Mouse (Mus musculus) neural tube, embryonic 14.5 days (tissue): ENCODE results near the gene Nup98. TPM values are rescaled to one million over a fixed set of nuclear protein-coding genes. Genes with fewer than 3 reads are reported as not detected.
A peak's percentile ranks its signal among the peaks of the same experiment; 100 is the strongest.

Experiments used
- ATAC-seq: fragments of 200-750 bp; cut with Nextera tagmentation; 2 replicates; pipeline ENCODE4 v1.8.0; 2017; ENCODE audit warnings: low read depth, mild to moderate bottlenecking, moderate TSS enrichment, moderate library complexity
- H3K27ac ChIP-seq: fragments of 300-500 bp; sonication (generic); 2 replicates; pipeline ENCODE4 v1.5.1; 2014; ENCODE audit warnings: low read depth, mild to moderate bottlenecking, control low read depth, low read length, moderate library complexity, mixed read lengths
- H3K27me3 ChIP-seq: fragments of 300-500 bp; sonication (generic); 2 replicates; pipeline ENCODE4 v1.6.1; 2014; ENCODE audit warnings: low read length; ENCODE audit not compliant: control insufficient read depth, insufficient read depth
- H3K36me3 ChIP-seq: fragments of 300-500 bp; sonication (generic); 2 replicates; pipeline ENCODE4 v1.6.1; 2014; ENCODE audit warnings: low read length, mixed read lengths; ENCODE audit not compliant: control insufficient read depth, insufficient read depth
- H3K4me1 ChIP-seq: fragments of 300-500 bp; sonication (generic); 2 replicates; pipeline ENCODE4 v1.6.1; 2014; ENCODE audit warnings: low read length; ENCODE audit not compliant: control insufficient read depth, insufficient read depth
- H3K4me2 ChIP-seq: fragments of 300-500 bp; sonication (generic); 2 replicates; pipeline ENCODE4 v1.6.1; 2014; ENCODE audit warnings: mild to moderate bottlenecking, low read depth, low read length, control low read depth
- H3K4me3 ChIP-seq: fragments of 300-500 bp; sonication (generic); 2 replicates; pipeline ENCODE4 v1.5.1; 2014; ENCODE audit warnings: low read depth, low read length, control low read depth, mixed read lengths
- H3K9ac ChIP-seq: fragments of 300-500 bp; sonication (generic); replicated peaks from 2 replicates; pipeline ENCODE4 v1.6.1; 2014; ENCODE audit warnings: low read depth, mild to moderate bottlenecking, control low read depth, low read length, mixed read lengths
- H3K9me3 ChIP-seq: fragments of 300-500 bp; sonication (generic); 2 replicates; pipeline ENCODE4 v1.6.1; 2016; ENCODE audit warnings: low read length; ENCODE audit not compliant: control insufficient read depth
- WGBS: fragments of 180-500 bp; shearing (Covaris S2); extraction: QIAGEN DNeasy Blood & Tissue Kit; methylation state at CpG from one replicate; pipeline ENCODE4 v1.1.7; 2014; 5-methylcytosine and 5-hydroxymethylcytosine counted together
- polyA plus RNA-seq: library from polyadenylated mRNA; unstranded; fragments of >200 nt; fragmentation: Nextera tagmentation; extraction: Ambion mirVana; gene quantifications from 2 replicates; pipeline ENCODE4 v1.2.1, GENCODE M21; 2014

Gene Nup98
- polyA plus RNA-seq, 1 experiment from 2014 or later, result 26.8 TPM

GRCm38 (mm10) chr7:102102241-102102640 is 107.7 kb downstream of the Nup98 start:
- Histone ChIP-seq H3K4me3 (no peak overlapping the region), H3K4me2 (no peak overlapping the region), H3K9me3 (no peaks in the 10 kb centered on the region), H3K4me1 (peaks cover 4% of the 10 kb centered on the region; the same call in 1 of the 2 replicates), H3K27ac (no peak overlapping the region), H3K27me3 (no peaks in the 10 kb centered on the region), H3K36me3 (no peaks in the 10 kb centered on the region), H3K9ac (no peak overlapping the region)
- ATAC-seq, result no peak
- 36% methylated on average over 8 of the region's 8 CpGs for WGBS

GRCm38 (mm10) chr7:102101487-102101886 is 108.5 kb downstream of the Nup98 start, which contains the start of gene Art1:
TSS of gene Art1 (plus strand) at chr7:102101743.
- Histone ChIP-seq H3K4me2 (no peak within 1 kb of the TSS), H3K9me3 (no peaks in the 10 kb centered on the region), H3K36me3 (no peaks in the 10 kb centered on the region), H3K27me3 (no peaks in the 10 kb centered on the region), H3K4me3 (no peak within 1 kb of the TSS), H3K27ac (no peak within 1 kb of the TSS), H3K9ac (no peak within 1 kb of the TSS), H3K4me1 (peaks cover 4% of the 10 kb centered on the region; the same call in 1 of the 2 replicates)
- no peak for ATAC-seq
- 34% methylated on average over 5 of the region's 5 CpGs for WGBS

- WGBS, result 29% methylated on average over 5 of the region's 5 CpGs
- no peak for ATAC-seq
These were observed 109.1 kb downstream of the Nup98 start for GRCm38 (mm10) chr7:102100868-102101267.

GRCm38 (mm10) chr7:102099760-102100661 is 110.0 kb downstream of the Nup98 start:
- H3K9ac ChIP-seq, result no peak overlapping the region
- 2% methylated on average over 30 of the region's 30 CpGs for WGBS
- no peaks in the 10 kb centered on the region for H3K9me3 ChIP-seq
- peaks cover 4% of the 10 kb centered on the region; the same call in 1 of the 2 replicates for H3K4me1 ChIP-seq
- no peaks in the 10 kb centered on the region for H3K27me3 ChIP-seq
- peak overlapping the region; percentile 42 for H3K4me2 ChIP-seq
- no peak overlapping the region for H3K4me3 ChIP-seq
- no peaks in the 10 kb centered on the region for H3K36me3 ChIP-seq
- peak; percentile 52 for ATAC-seq
- H3K27ac ChIP-seq, result no peak overlapping the region

More at GRCm38 (mm10) chr7:102100868-102101267, 109.1 kb downstream of the Nup98 start:
- H3K4me3 ChIP-seq, result no peak overlapping the region
- H3K27me3 ChIP-seq, result no peaks in the 10 kb centered on the region
- no peaks in the 10 kb centered on the region for H3K36me3 ChIP-seq
- no peaks in the 10 kb centered on the region for H3K9me3 ChIP-seq
- H3K4me1 ChIP-seq, result peaks cover 4% of the 10 kb centered on the region; the same call in 1 of the 2 replicates
- no peak overlapping the region for H3K27ac ChIP-seq
- H3K9ac ChIP-seq, result no peak overlapping the region
- H3K4me2 ChIP-seq, result no peak overlapping the region

GRCm38 (mm10) chr7:102087336-102087735 is 122.6 kb downstream of the Nup98 start:
- ATAC-seq, result no peak
- H3K9me3 ChIP-seq, result no peaks in the 10 kb centered on the region
- H3K4me3 ChIP-seq, result no peak overlapping the region
- no peaks in the 10 kb centered on the region for H3K4me1 ChIP-seq
- H3K4me2 ChIP-seq, result no peak overlapping the region
- H3K27me3 ChIP-seq, result no peaks in the 10 kb centered on the region
- WGBS, result 94% methylated on average over 4 of the region's 4 CpGs
- no peak overlapping the region for H3K9ac ChIP-seq
- peaks cover 21% of the 10 kb centered on the region for H3K36me3 ChIP-seq
- H3K27ac ChIP-seq, result no peak overlapping the region

- no peak overlapping the region for H3K27ac ChIP-seq
- 93% methylated on average over 26 of the region's 26 CpGs for WGBS
- H3K4me1 ChIP-seq, result no peaks in the 10 kb centered on the region
- no peaks in the 10 kb centered on the region for H3K27me3 ChIP-seq
- peaks cover 41% of the 10 kb centered on the region for H3K36me3 ChIP-seq
- H3K4me3 ChIP-seq, result no peak overlapping the region
- no peak overlapping the region for H3K9ac ChIP-seq
- H3K9me3 ChIP-seq, result no peaks in the 10 kb centered on the region
- H3K4me2 ChIP-seq, result no peak overlapping the region
- ATAC-seq, result no peak
These were observed 125.8 kb downstream of the Nup98 start for GRCm38 (mm10) chr7:102084041-102084696.

GRCm38 (mm10) chr7:102082816-102083215 is 127.2 kb downstream of the Nup98 start, which contains the start of gene Trpc2:
TSS of gene Trpc2 (plus strand) at chr7:102083116.
- Histone ChIP-seq H3K9ac (no peak within 1 kb of the TSS), H3K4me1 (no peaks in the 10 kb centered on the region), H3K27me3 (no peaks in the 10 kb centered on the region), H3K4me3 (no peak within 1 kb of the TSS), H3K4me2 (no peak within 1 kb of the TSS), H3K36me3 (peaks cover 47% of the 10 kb centered on the region), H3K9me3 (no peaks in the 10 kb centered on the region), H3K27ac (no peak within 1 kb of the TSS)
- WGBS, result 83% methylated on average over 5 of the region's 5 CpGs
- no peak for ATAC-seq

GRCm38 (mm10) chr7:102081784-102082183 is 128.2 kb downstream of the Nup98 start:
- WGBS, result 96% methylated on average over 5 of the region's 5 CpGs
- Histone ChIP-seq H3K4me3 (no peak overlapping the region), H3K27ac (no peak overlapping the region), H3K4me1 (no peaks in the 10 kb centered on the region), H3K9me3 (no peaks in the 10 kb centered on the region), H3K9ac (no peak overlapping the region), H3K36me3 (peaks cover 52% of the 10 kb centered on the region), H3K27me3 (no peaks in the 10 kb centered on the region), H3K4me2 (no peak overlapping the region)
- ATAC-seq, result no peak

- H3K36me3 ChIP-seq, result peaks cover 57% of the 10 kb centered on the region
- no peaks in the 10 kb centered on the region for H3K4me1 ChIP-seq
- no peak overlapping the region for H3K9ac ChIP-seq
- H3K9me3 ChIP-seq, result no peaks in the 10 kb centered on the region
- H3K4me3 ChIP-seq, result no peak overlapping the region
- H3K27ac ChIP-seq, result no peak overlapping the region
- no peaks in the 10 kb centered on the region for H3K27me3 ChIP-seq
- WGBS, result 99% methylated on average over 8 of the region's 8 CpGs
- no peak overlapping the region for H3K4me2 ChIP-seq
- no peak for ATAC-seq
These were observed 129.7 kb downstream of the Nup98 start for GRCm38 (mm10) chr7:102080311-102080710.
